Mouse (Mus musculus) kidney, adult 11 months (tissue): ENCODE measurements around the gene Slc6a20b.
A peak's percentile ranks its signal among the peaks of the same experiment; 100 is the strongest.
"Not testable (repeated sequence)": the region's sequence is repeated elsewhere in the genome, so short reads cannot be mapped to it uniquely, and the experiment has no call there.

Experiments
- DNase-seq: peaks from one replicate; pipeline ENCODE4 v3.0.0; 2022

The Slc6a20b gene

DNA sequence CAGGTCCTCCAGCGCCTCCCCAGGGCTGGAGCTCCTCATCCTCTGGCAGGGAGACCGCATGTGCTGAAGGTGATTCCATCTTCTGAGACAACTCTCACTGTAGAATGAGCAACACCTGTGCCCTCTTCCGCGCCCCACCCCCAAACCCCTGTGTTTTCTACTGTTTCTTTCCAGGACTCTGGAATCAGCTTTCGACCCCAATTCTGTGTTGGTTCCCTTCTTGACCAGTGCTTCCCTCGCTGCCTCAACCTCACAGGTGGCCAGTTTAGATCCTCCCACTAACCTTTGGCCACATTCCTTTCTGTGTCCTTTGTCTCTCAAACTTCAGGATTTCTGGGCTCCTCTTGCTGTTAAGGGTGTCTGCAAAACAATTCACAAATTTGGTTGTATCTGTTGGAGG is at the start of gene Slc6a20b:
Gene Slc6a20b, minus strand, starts transcription at position 285 of the 400 bp plus-strand sequence.
- DNase-seq = peak; percentile 76

DNA sequence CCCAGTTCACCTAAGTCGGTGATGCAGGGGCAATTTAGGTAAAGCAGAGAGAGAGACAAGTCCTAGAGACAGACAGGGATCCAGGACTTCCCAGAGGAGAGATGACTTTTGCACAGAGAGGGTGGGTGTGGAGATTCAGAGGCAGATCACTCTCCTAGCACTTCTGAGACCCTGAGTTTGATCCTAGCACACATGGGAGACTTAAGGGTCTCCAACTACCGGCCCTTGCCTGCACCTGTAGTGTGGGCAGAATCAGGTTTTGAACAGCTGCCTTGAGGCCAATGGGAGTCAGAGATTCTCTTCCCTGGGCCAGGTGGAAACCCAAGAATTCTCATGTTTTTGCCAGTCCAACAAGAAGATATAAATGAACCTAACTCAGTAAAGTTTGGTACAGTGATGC is 46.8 kb upstream of the Slc6a20b start:
- no peak for DNase-seq

DNA sequence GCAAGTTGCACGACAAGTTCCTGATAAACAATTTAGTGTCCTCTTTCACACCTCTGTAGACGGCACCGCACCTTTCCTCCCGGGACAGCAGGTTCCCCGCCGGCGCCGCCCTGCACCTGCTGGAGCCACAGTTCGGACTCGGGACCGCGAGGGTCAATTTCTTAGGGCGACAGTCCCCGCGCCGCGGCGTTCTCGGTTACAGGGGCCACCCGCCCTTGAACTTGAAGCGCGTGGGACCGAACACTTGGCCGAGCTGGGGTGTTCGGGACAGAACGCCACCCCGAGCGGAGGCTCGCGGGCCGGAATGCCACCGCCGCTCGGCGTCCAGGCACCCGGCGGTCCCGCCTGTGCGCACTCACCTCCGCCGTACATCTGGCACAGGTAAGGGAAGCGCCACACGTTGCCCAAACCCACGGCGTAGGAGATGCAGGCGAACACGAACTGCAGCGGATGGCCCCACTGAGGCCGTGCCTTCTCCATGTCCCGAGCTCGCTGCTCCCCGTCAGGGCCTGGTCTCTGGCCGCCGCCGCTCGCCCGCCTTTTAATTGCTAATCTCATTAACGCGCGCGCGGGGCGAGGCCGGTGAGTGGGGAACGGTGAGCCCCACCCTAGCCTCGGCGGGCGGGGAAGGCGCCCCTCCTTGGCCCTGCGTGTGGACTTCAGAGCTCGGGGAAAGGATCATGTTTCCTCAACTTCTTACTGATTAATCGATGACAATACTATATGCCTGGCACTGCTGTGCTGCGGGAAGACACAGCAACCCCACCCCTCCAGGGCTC is 46.2 kb upstream of the Slc6a20b start, which contains the start of the genes Ccr9 and Slc6a20a:
Gene Ccr9, plus strand, starts transcription at position 113 of the 779 bp plus-strand sequence.
Gene Slc6a20a, minus strand, starts transcription at position 559 of the 779 bp plus-strand sequence.
- peak; percentile 74 for DNase-seq

DNA sequence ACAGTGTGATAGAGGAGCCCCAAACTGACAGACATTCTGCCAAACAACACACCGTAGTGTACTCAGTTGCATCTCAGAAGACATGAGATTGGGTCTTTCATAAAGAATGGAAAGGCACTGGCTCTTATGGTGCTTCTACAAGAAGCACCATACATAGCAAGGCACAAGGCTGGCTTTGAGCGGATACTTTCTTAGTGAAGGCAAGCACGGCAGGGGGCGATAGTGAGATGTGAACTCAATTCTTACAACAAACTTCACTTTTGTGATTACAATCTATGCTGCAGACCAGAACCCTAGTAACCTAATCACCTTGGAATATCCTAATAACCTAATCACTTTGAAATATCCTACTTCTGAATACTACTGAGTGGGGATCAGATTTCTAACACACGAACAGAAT is 33.3 kb upstream of the Slc6a20b start:
- peak; percentile 23 for DNase-seq

DNA sequence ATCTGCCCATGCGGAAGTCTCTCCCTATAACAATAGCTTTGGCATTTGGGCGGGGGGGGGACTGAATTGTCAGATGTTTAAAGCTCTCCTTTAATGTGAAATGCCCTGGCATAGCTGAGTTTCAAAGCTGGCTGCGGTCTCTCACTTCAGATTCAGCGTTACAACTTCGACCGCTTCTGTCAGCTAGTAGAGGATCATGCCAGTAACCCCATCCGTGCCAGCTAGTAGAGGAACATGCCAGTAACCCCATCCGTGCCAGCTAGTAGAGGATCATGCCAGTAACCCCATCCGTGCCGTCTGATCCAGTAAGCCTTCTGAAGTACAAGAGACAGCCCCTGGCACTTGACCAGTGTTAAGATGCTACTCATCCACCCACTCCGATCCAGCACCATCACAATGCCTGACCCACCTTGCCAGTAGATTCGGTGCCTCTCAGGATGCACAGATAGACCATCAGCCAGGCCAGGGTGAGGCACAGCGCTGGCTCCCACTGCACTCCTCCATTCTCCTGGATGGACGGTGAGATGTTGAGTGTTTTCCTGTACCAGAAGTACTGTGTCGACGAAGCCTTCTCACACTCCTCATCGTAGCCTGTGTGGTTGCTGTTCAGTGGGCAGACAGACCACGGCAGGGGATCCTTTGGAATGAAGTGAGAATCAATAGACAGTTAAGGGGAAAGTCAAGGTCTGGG is 27.8 kb upstream of the Slc6a20b start:
- DNase-seq = not testable (repeated sequence)

DNA sequence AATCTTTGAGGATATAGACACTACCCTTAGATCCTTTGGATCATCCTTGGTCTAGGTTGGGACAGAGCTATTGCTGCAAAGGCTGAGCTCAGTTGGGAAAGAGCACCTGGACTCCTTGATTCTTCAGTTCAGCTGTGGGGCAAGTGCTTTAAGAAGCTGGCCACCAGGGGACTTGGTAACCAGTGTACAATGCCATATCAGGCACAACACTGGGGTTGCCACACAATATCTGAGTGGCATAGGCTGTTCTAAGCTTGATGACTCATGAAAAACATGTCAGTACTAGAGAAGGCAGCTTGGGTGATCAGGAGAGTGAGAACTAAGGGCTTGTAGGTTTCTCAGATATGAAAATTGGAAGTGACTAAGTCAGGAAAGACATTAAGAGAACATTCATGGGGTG is 26.6 kb upstream of the Slc6a20b start:
- DNase-seq = no peak

DNA sequence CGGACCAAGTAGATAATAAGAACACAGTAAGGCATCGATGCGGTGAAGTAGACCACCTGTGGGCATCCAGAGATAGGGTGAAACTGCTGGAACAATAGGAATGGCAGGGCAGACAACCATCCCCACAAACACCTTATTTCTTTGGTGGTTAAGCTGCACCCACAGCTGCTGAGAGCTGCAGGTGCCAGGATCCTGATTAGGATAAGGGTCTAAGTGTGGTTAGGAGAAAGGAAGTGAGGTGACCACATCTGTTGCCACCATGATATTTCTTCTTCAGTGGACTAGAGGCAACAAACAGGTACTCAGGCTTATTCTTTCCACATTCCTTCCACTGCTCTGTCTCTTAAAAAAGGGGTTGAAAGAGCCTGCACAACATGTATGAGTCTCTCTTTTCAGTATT is 25.1 kb upstream of the Slc6a20b start:
- DNase-seq = no peak

DNA sequence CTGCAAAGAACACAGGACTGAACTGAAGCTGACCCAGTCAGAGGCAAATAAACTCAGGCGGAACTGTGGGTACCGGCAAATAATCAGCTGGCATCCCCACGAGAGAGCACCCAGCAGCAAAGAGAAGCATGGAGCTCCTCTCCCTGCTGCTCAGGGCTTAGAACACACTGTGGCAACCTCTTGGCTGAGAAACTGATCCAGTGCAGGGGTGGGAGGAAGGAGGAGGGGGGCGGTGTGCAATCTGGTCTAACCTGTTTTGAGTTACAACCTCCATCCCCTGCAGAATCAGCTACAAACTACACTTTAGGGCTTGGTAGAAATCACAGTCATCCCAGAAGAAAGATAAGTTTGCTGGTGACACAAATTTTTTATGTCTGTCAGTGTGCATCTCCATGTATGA is 19.0 kb upstream of the Slc6a20b start:
- no peak for DNase-seq

DNA sequence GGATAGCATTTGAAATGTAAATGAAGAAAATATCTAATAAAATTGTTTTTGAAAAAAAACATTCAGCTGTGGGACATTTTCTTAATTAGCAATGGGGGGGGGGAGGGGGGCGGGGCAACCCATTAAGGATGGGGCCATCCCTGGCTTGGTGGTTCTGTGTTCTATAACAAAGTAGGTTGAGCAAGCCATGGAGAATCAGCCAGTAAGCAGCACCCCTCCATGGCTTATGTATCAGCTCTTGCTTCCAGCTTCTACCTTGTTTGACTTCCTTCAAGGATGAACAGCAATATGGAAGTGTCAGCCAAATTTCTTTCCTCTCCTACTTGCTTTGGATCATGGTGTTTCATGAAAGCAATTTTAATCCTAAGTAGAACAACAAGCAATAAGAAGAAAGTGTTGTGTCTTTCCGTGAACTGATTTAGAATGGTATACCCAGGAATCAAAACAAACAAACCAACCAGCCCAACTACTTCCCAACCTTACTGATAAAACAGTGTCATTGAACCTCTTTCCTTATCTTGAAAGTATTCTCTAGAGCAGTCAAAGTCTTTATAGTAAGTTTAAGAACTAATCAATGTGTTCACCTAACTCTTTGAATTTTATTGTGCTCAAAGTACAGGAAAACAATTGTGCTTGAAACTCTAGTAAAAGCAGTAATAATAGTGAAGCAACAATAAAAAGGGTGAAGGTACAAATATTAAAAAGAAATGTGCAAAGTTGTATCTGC is 17.6 kb upstream of the Slc6a20b start:
- DNase-seq = no peak

DNA sequence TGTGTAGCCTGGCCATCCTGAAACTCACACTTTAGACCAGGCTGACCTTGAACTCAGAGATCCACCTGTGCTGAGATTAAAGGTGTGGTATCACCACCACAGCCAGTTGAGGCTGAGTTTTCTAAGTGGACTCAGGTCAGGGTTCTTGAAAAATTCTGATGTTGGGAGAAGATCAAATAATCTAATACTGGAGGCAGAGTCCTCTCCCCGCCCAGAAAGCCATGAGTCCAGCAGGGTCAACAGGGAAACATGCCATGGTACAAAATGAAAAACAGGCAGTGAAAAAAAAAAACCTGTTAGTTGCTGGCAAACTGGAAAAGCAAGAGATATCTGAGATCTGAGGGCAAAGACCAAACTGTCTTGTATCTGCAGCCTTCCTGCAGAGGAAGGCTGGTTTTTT is 7.7 kb upstream of the Slc6a20b start:
- peak; percentile 62 for DNase-seq

DNA sequence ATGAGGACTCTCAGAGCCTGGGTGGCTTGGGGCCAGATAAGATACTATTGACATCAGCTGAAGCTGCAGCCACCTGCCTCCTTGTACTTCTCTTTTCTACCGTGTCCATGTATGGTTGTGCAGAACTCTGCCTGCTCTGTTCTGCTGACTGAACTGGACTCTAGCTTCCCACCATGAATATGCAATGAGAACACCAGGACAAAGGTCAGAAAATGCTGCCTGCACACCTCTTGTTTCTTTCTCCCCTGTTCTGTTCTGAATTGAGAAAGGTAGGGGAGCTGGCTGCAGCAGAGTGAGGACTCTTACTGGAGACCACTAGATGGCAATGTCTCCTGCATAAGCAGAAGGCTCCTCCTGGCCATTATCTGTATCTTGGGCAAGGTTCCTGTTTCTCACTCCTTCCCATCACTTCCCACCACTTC is 6.3 kb upstream of the Slc6a20b start:
- peak; percentile 87 for DNase-seq

DNA sequence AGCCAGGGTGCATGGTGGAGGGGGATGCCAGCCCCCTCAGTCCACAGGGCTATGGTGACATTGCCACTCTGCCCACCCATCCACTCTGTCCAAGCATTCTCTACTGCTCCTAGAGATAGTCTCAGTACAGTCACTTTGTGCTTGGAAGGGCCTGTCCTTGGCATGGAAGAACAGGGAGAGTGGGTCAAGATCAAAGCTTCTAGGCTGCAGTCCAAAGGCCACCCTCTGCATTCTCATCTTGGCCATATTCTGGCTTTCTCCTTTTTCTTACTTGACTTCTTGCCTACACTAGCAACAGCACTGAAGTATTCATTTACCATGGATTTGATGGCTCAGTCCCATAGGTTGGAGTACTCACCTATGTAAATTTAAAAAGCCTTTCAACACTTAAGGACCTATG is 5.9 kb upstream of the Slc6a20b start:
- DNase-seq = peak; percentile 52

DNA sequence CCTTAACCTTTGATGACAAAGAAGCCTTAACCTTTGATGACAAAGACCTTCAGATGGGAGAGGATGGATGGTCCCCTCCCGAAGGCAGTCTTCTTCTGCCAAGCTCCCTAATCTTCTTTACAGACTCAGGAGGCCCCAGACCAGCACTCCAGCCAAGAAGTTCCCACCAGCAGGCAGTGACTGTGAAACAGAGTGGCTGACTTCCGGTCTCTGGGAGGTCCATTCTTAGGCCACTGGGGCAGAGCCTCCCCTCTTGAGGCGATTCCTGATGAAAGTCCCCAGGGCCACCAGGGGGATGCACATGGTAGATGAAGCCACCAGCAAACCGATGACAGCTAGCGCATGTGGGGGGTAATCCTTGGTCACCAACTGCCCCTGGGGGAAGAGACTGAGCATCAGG is 4.4 kb upstream of the Slc6a20b start:
- no peak for DNase-seq

DNA sequence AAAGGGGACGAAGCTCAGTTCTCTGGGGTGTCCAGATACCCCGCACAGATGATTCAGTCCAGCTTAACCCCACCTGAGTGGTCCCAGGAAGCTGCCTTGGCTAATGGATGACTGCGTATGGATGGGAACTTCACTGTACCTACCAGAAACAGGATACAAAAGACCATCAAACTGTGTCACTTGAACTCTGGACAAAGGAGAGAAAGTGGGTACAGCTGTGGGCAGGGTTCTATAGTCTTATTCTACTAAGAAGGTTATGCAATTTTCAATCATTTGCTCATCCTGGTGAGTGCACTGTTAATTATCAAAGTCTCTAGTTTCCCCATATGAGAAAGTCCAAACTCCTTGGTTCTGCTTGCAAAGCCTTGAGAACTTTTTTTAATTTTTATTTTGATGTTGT is 628 bp upstream of the Slc6a20b start:
- peak; percentile 51 for DNase-seq

DNA sequence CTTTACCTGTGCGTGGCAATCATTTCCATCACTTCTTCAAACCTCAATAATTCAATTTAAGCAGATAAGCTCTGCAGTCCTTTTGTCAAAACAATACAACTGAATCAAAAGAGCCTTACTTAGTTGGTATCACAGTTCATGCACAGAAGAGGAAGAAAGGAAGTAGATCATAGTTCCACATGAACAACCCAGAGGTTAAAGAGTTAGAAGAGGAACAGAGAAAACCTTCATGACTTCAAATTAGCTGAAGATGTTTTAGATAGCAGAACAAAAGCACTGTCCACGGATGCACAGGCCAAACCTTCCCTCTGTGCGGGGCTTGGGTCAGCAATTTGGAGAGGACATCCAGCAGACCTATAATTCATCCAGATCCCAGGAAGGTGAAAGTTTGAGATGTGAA is 699 bp downstream of the Slc6a20b start:
- no peak for DNase-seq

DNA sequence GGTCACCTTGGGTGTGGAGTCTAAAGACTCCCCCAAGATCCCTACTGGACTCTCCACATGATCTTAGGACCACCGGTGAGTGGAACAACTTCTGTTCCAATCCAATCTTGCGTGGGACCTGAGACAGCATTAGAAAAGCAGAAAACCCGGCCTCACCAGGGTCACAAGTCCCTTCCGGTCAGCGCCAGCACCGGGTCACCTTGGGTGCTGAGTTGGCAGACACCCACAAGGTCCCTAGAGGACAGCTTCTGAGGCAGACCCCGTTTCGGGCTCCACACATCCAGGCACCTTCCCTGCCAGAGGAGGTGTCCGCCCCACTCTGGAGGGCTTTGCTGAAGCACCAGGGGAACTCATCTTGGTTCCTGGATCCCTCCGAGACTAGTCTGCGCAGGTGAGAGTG is 6.5 kb downstream of the Slc6a20b start:
- peak; percentile 73 for DNase-seq

DNA sequence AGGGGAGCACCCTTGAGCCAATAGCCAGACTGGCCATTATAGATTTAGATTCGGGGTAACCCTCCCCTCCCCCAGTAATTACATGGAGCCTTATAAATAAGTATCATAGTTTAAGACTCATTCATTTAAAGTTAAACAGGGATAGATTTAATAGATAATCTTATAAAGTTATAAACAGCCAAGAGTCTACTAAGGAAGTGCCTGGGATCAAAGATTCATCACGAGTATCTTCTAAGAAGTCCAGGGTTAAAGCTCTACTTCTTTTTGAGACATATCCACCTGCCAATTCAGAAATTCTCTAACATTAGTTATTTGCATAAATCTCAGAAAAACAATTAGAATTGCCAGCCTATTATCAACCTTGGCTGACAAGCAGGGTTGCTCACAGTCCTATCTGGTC is 7.6 kb downstream of the Slc6a20b start:
- no peak for DNase-seq

DNA sequence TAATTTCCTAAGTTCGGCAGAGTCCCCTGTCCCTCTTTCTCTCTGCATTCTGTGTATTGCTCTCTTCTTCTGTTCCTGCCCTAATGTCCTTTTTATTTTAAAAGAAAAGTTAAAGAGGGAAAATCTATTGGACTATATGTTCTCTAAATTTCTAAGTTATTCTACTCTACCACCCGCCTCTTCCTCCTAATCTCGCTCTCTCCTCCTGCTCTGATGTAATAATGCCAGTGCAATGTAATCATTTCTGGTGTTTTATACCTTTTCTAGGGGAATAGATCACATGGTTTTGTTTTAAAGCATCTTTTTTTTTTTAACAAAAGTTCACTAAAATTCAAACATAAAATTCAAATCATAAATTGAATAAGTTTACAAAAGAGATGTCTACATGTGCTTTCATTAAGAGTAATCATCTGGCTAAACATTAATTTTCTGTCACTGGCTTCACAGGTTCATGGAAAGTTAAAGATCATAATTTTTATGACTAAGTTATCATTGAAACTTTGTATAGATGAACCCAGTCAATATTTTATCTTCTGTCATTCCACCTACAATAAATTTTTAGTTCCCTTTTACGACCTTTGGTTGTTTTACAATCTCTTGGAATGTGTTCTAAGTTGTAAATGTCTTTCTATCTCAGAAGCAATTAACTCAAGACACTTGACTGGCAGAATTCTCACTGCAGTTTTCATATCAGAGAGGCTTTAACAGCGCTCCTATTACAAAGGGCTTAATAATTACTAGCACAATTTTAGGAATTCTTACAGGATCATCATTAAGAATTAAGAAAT is 11.9 kb downstream of the Slc6a20b start:
- no peak for DNase-seq

DNA sequence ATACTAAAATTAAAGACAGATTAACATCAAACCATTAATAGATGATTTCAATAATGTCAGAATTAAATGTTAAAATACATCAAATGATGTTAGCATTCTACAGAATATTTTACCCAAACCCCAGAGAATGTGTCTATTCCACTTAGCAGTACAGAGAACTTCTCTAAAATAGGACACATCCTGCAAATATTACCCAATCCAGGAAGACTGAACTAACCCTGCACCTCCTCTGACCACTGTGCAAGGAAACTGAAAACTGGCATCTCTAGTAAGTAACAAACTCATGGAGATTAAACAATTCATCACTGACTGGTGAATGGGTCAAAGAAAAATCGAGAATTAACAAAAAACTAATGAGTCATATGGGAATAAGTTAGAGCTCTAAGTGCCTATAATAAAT is 30.8 kb downstream of the Slc6a20b start:
- DNase-seq = no peak

DNA sequence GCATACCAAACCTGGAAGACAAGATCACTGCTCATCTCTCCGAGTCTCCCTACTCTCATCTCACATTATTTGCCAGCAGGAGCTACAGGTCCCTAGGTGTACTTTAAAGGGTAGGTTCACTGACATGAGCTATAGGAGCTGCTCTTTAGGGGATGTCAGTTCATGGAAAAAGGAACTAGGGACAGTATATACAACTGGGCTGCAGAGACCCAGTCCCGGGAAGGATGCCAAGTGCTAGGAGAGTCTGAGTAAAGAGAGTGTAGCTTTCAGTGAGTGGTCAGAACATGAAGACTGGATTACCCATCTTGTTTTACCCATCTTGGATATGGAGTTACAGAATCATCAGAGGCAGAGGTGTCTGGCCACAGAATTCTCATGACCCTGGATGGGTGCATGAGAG is 35.0 kb downstream of the Slc6a20b start:
- DNase-seq = no peak

DNA sequence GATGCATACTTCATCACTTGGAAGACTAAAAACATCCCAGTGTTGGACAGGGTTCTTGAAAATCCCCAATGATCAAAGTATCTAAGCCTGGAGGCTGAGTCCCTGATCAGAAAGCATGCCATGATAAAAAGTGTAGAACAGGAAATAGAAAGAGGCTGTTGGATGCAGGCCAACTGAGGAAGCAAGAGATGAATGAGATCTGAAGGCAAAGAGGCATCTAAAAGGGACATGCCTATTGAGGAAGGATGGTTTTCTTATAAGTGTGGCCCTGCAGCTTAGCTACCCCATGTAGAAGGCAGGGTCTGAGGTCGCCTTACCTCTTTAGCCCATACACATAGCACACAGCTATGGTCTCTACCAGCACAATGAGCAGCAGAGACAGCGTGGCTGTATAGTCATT is 35.5 kb downstream of the Slc6a20b start:
- no peak for DNase-seq

DNA sequence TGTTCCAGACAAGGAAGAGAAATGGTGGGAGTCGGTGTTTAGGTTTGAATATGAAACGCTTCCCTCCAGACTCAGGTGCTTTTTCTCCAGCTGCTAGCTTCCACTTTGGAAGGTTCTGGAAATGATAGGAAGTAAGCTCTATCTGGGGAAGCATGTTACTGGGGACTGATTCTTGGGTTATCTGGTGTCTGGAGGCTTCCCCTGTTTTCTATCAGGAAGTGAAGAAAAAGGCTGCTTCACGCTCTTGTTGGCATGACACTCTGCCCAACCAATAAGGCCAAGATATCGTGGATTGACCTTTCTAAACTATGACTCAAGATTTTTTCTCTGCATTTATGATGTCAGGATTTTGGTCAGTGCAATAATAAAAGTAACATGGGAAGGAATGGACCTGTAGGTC is 37.2 kb downstream of the Slc6a20b start:
- DNase-seq = no peak
